Mouse (Mus musculus) layer of hippocampus, postnatal 25 days (tissue): ENCODE results near the gene Rbm20. TPM values are rescaled to one million over a fixed set of nuclear protein-coding genes. Genes with fewer than 3 reads are reported as not detected.

Experiments used
- DNase-seq, 2 experiments: peaks; one replicate each; pipeline ENCODE4 v3.0.0; 2022; ENCODE audit warnings: mixed read lengths in 2 of 2, low spot score in 1 of 2; ENCODE audit errors: extremely low spot score in 1 of 2
- total RNA-seq, 2 experiments: library from RNA; stranded (reverse); gene quantifications; 2 replicates each; pipeline ENCODE4 v1.2.3; 2021

Gene Rbm20
- total RNA-seq, 2 experiments from 2014 or later, result 2.7 to 3.4 TPM

DNA sequence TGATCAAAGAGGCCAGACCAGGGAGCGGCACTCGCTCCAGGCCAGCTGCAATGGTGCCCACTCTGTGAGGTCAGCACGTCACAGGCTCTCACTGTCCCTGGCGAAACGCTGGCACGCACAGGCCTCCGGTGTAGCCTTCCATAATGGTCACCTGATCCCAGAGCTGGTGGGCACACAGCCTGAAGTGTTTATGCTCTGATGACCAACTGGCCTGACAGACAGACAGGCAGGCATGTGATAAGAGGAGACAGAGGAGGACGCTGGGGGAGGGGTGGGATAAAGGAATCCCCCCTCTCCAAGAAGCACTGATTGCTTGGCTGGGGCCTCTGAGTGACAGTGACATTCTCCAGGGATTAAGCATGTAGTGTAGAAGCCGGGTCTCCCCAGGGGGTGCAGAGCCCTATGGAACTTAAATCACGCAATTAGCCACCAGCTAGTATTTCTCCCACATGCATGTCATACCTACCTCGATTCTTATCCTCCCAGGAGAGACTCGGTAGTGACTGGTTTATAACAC, 6.4 kb upstream of the Rbm20 start:
- DNase-seq, result no peak

DNA sequence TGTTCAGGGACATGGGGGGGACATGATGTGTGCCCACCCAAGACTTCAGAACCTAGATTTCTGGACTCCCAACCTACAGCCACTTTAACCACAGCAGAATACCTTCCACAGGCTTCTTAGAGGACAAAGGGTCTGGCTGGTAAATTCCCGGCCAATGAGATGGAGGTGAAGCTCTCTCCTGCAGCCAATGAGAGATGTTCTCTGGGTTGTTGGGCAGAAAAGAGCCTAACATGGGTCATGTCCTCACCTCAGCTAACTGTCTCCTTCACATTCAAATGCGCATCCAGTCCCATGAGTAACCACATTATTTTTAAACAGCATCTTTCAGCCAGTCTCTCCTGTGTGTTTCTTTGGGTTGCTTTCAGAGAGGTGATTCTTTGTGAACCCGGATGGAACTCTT, 5.7 kb upstream of the Rbm20 start:
- DNase-seq, result no peak

DNA sequence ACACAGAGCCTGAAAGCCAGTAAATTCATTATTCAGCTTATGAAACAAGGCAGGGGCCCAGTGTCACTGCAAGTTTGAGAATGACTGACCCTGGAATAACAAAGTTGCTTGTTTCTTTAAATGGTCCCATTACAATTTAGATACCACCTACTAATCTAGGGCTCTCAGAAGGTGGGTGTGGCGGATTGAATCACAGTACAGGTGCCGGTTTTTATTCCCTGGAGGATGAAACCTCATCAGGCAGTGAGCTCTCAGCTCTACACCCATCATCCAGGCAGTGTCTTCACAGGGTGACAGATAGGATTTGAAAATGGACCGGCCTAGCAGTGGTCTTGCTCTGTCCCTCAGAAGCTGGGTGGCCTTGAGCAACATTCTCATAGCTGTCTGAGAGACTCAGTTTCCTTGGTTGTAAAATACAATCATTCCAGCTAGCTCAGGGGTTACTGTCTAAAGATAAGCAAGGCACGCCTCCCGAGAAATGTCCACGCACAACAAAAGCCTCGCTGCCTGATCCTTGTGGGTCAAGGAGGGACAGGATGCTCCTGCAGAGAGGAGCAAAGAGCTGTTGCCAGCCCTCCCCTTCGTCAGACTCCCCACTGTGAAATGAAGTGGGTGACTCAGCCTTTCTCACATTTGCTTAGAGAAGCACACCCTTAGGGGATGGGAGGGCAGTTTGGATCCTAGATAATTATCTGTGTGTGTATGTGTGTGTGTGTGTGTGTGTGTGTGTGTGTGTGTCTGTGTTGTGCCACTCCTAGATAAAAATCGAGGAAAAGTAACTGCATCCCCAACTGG, 2.8 kb upstream of the Rbm20 start:
- DNase-seq, result no peak

DNA sequence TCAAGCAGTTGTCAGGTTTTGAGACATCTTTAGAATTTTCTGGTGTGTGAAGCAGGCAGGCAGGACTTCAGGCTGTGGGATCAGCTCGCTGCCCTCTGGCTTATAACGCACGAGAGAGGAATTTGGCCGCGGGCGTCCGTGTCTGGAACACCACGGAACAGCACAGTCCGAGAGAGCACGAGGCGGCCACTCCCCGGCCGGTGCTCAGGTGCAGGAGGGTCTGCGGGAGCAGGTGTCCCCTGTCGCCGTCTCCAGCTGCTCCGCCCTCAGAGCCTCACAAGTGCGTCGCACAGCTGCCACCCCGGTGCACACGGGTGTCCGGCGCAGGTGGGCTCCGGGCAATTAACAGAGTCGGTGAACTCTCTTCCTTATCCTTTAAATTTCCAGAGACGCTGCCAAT, 878 bp upstream of the Rbm20 start:
- no peak for DNase-seq

DNA sequence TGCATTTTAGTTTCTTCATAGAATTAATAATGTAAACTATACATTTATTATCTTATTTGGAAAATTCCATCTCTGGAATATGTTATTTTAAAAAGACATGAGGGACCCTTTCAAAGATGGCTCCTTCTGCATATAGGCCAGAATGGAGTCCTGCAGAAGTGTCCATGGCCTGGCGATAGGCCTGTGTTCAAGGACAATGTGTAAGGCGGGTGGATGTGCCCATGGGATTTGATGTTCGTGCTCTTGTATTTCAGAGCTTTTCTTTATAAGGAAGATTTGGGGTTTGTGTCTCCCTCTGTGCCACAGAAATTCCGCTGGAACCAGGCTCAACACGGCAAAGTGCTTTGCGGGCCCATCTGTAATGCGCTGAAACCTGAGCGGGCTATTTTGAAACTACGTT, 2.1 kb downstream of the Rbm20 start:
- DNase-seq, result no peak

DNA sequence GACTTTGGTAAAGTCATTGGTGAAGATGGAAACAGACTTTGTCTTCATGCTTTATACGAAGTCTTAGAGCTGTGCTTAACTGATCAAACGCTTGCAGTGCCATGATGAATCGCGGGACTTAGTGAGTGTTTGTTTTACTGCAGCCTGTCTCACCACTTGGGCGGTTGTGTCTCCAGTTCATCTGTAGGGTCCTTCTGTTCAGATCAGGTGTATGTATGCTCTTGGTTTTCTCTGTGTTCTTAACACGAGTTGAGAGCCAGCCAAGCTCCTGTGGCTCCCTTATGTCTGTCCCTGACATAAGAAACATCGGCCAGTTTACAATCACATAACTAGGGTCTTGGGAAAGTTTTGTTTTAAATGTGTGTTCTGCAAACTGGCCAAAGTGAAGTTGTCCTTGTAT, 2.9 kb downstream of the Rbm20 start:
- DNase-seq, result no peak

DNA sequence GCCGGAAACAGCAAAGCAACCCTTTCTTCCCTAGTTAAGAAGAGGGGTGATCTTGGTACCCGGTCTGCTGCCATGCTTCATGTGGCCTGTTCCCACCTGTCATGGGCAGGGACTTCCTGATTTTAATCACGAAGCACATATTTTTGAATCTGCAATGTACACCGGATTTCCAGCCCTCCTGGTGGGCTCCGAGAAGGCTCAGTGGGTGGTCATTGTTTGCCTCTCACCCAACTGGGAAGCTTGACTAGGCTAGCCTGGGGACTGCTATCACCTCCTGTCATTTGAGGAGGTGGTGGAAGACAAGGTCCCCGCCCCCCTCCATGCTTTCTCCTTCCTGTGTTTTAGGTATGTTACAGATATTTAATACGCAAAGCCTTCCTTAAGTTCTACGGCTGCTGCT, 5.3 kb downstream of the Rbm20 start:
- DNase-seq, result no peak

DNA sequence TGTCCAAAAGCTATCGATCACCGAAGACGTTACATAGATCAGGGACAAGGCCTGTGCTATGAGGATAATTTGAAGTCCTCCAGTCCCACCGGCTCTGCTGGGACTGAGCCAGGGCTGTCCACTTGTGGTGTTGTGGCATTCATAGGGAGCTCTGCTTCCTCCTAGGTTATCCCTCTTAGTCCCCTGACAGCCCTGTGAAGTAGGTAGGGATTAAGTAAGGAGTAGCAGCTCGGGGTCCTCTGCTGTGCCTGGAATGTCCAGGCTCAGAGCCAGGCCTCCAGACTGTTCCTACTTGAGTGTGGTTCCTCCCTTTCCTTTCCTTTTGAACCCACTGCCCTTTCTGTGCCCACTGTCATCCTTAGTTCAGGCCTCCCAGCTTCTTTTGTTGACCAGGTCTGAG, 10.5 kb downstream of the Rbm20 start:
- DNase-seq, result no peak

DNA sequence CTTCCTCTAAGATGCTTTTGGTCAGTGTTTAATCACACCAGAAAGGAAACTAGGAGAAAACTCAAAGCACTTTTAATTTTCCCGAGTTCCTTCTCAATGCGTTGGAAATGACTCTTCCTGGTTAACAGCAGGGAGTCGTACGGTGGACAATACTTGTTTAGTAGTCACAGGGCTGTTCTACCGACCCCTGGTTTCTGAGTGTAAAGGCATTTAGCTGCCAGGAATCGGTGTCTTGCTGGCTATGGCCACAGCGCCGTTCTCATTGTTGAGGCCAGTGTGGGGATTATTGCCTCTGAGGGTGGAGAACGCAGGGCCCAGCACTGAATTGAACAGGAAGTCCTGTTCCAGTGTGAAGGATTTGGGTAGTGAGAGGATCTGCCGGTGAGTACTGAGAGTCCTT, 13.7 kb downstream of the Rbm20 start:
- DNase-seq, result no peak

DNA sequence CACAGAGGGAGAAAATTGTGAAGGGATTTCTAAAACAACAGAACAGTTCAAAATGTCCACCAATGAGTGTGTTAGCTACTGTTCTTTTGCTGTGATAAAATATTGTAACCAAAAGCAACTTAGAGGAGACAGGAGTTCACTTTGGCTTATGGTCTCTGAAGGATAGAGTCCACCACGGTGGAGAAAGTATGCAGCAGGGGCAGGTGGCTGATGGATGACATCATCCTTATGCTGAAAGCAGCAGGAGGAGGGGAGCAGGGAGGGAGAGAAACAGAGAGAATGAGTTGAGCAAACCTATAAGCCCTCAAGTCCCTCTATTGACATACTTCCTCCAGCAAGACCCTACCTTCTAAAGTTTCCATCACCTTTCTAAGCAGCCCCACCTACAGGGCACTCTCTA, 16.9 kb downstream of the Rbm20 start:
- DNase-seq, result no peak

DNA sequence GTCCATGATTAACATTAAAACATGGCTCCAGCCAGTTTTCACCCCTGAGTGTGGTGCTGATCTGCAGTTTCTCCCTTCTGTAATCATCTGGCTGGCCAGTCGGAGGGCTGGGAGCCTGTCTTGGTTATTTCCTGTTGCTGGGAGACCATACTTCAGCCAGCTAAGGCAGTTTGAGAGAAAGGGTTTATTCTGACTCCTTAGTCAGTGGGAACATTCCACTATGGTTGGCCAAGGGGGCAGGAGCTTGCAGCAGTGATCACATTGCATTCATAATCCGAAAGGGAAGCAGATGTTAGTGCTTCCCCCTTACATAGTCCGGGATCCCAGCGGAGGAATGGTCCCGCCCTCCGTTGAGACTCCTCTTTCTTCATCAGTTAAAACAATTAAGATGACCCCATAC, 19.0 kb downstream of the Rbm20 start:
- DNase-seq, result no peak

DNA sequence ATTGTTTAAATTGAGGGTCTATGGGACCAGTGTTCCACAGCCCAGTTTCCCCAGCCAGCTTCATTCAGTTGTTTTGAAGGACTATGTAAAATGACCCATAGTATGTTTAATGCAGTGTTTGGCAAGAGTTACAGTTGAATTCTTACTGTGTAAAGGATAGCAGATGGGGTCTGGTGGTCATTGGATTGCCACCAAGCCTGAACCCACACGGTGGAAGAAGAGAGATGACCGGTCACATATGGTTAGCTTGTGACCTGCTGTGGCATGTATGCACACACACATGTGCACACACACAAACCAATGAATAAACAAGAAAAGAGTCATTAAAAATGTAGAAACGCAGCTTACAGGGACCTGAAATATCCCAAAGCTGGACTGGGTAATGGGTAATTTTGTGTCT, 19.5 kb downstream of the Rbm20 start:
- DNase-seq, result no peak

DNA sequence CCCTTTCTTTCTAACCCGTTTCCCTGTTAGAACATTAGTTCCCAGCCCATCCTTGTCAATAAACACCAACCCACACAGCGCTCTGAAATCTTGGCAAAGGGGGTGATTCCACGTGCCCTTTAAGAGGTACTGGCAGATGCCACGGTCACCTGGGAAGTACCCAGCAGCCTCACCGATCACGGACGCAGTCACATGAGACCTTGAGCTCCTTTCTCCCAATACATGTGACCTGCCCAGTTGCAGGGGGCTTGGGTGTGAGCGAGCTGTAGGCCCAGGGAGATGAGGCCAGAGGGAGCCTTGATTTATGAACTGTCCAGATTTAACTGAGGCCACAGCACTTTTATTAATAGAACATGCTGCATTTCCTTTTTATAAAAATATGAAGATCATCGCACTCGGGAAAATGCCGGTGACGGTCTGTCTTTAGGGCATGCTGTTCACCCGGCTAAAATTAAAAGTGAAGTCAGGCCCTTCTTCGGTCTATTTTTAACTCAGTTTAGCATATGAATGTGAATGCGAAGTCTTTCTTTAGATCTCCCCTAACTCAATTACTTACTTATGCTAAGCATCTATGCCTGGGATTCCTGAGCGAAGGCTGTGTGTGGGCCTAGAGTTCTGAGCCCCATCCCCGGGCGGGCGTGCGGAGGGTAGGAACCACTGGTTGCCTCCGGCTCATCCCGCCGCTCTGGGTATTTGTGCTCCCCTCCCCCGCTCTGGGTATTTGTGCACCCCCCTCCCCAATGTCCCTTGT, 20.4 kb downstream of the Rbm20 start:
- DNase-seq, result no peak

DNA sequence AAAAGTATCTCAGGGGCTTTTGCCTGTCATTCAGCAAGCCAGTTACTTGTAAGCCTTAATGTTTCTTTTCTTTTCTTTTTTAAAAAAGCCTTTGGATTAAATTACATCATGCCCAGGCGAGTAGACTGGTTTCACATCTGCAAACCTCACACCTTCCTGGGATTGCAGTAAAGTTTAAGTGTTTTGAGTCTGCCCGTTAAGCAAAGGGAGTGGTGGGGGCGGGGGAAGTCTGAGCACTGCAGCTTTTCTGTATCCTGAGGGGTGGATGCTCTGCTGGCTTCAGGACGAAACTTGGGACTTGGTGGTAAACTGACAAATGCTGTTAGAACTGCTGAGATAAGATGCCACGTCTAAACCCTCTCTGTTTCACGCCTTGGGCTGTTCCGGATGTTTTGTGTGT, 22.6 kb downstream of the Rbm20 start:
- no peak for DNase-seq

DNA sequence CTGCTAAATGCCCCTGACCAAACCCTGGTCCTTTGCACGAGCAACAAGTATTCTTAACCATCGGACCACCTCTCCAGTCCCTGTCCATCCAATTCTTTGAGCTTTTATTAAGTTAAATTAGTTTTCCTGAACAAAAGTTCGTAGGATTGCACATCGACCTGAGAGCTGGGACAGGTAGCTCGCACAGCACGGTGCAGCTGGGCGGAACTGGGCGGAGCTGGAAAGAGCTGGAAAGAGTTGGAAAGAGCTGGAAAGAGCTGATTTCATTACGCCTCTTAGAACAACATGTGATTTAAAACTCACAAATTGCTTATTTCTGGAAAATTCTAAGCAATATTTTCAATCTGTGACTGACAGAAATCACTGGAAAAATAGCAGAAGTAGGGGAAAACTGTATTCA, 24.3 kb downstream of the Rbm20 start:
- no peak for DNase-seq

DNA sequence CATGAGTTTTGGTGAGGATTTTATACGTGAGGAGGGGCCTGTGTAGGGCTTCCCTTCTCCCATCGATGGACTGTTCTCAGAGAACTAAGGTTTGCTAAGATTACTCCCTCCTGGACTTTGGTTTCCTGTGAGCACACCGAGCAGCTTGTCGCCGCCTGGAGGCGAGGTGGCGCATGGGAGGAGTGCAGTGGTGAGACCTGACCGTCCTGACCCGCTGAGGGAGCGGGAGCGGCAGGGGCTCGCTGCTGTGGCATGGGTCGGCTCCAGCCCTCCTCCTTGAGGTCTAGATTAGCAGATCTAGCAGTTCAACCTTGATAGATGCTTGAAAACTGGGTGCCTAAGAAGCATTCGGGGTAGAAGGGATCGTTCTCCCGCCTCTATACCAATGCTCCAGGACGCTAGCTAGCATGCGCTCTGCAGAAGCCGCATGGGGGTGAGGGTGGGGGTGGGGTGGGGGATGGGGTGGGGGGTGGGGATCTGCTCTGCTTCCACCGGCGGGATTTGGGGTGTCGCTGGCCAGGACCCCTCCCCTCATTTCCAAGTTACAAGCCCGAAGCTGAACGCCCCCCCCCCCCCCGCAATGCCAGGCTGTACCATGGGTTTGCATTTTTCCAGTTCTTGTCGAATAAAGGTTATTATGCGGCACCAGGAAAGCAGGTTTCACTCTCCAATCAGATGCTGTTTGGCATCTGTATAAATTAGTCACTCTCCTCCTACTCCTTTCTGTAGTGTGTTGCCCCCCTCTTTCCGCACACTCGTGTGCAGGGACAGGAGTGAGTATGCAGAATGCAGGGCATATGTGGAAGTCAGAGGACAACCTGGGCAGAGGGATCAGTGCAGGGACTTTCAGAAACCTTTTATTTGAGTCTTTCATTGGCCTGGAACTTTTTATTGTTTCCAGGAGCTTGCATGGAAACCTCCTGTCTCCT, 28.1 kb downstream of the Rbm20 start:
- peak; percentile 55 to 69 for DNase-seq

DNA sequence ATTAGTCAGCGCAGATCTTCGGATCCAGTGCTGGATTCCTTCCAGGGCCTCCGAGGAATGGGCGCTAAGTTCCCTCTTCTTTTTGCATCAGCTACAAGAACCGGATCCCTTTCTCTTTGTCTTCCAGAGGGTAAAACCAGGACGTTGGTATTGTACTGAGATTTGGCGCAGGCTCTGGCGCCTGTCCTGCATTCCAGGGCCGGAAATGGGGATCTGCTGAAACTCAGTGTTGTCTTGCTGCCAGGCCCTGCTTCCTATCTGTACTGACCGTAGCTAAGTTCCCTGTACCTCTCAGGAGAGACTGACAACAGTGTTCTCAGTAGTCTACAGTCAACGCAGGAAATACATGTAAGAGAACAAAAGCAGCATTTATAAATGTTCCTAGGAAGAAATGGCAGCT, 31.3 kb downstream of the Rbm20 start:
- no peak for DNase-seq

DNA sequence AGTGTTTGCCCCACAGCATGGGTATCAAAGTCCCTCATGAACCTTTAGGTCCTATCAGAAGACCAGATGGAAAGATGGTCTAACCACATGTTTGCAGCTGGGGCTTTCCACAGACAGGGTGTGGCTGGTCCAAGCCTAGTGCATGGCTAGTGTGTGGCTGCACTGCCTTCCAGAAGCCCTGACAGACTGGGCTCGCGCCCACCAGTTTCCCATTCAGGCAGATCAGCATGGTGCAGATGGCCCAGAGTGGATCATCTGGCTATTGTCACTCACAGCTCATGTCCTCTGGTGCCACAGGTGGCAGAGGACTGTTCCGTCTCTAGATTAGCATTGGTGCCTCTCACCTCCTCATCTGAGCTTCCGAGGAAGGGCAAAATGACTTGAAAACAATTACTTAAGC, 33.8 kb downstream of the Rbm20 start:
- peak in 1 of 2 experiments; percentile 19 for DNase-seq

DNA sequence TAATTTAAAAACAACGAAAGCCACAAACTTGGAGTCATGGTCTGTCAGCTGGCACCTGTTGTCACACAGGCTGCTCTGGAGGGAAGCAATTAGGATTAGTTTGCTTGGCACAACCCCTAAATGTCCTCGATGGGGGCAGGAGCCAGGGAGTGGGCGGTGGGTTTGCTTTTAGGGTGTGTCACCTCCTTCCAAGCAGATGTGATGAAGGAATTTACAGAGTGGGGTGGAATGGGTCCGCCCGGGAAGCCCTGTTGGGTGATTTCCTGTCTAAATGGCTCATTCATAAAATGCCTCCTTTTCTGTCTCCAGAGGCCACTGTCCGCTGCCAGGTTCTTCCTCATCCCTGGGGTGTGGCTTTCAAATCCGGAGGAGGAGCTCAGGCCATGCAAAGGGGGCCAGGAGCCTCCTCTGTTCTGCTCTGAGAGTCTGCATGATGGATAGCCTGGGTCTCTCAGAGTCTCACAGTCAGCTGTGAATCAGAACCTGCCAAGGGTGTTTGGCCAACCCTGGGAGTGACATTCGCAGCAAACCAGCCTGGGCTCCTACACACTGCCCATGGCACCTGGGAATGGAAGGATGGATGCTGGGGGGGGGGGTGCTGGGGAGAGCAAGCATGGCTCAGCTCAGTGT, 34.3 kb downstream of the Rbm20 start:
- no peak for DNase-seq

DNA sequence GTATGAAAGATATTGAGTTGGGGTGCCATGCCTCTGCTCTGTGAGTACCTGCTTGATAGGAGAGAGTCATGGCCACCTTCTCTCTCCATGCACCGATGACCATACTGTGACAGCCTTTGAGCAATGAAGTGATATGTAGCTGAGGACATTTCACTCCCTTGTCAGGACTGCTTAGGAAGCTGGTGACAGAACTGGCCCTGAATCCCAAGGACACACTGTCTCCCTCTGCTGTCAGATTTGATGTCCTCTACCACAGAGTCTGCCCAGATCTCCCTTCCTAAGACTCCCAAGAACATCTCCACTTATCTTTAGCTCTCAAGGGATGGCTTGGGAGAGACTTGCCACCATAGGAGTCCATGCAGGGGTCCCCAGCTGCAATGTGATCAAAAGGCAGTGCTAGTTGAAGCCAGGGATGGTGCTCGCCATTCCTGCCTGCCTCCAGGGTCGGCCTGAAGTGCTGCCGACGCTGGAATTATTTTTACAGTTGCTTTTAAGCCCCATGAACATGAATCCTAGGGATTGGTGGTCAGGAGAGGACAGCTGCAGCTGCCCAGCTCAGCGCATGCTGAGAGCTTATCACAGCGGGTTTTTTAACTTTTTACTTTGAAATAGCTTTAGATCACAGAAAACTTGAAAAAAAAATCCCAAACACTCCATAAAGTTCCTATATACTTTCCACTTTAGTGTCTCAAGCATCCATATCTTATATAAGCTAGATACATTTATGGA, 35.4 kb downstream of the Rbm20 start:
- DNase-seq, result no peak
